Mouse (Mus musculus): ENCODE results near the gene Rnf152. TPM values are rescaled to one million over a fixed set of nuclear protein-coding genes. Genes with fewer than 3 reads are reported as not detected.

Gene Rnf152
- polyA plus RNA-seq (2015; fragmentation: Nextera tagmentation; extraction: Ambion mirVana): 0.91 and 1.1 TPM in 2 replicates

- Histone ChIP-seq H3K9ac (replicated peaks; ENCODE audit: low read length) (peak within 1 kb of the TSS; percentile 74), H3K36me3 (ENCODE audit: insufficient read depth, low read length) (no peaks in the 10 kb centered on the region), H3K4me3 (ENCODE audit: low read length) (peak within 1 kb of the TSS; percentile 69), H3K27me3 (ENCODE audit: insufficient read depth, low read length) (no peaks in the 10 kb centered on the region), H3K9me3 (ENCODE audit: low read length) (no peaks in the 10 kb centered on the region), H3K4me1 (ENCODE audit: insufficient read depth, low read length) (0 out of 2 replicates have a peak, but pooled peaks cover 8% of the 10 kb centered on the region), H3K4me2 (replicated peaks; ENCODE audit: low read depth, low read length) (peak within 1 kb of the TSS; percentile 96), H3K27ac (ENCODE audit: low read length) (no peak within 1 kb of the TSS)
- WGBS: under 1% methylated on average over 58 of the region's 58 CpGs
- ATAC-seq (ENCODE audit: low FRiP score, low TSS enrichment): peak; percentile 91
Measured at GRCm38 (mm10) chr1:105356291-105357011, at the start of gene Rnf152. Gene Rnf152, minus strand, starts transcription at chr1:105356710.

GRCm38 (mm10) chr1:105402853-105403252 lies 46.3 kb upstream of the Rnf152 start:
- H3K36me3 ChIP-seq (ENCODE audit: insufficient read depth, low read length): no peaks in the 10 kb centered on the region
- WGBS: 82% methylated on average over 1 of the region's 1 CpGs
- no peaks in the 10 kb centered on the region for H3K27me3 ChIP-seq (ENCODE audit: insufficient read depth, low read length)
- no peak for ATAC-seq (ENCODE audit: low FRiP score, low TSS enrichment)
- H3K9me3 ChIP-seq (ENCODE audit: low read length): no peaks in the 10 kb centered on the region
- H3K27ac ChIP-seq (ENCODE audit: low read length): no peak overlapping the region
- no peak overlapping the region for H3K4me3 ChIP-seq (ENCODE audit: low read length)
- no peaks in the 10 kb centered on the region for H3K4me1 ChIP-seq (ENCODE audit: insufficient read depth, low read length)
- H3K4me2 ChIP-seq (replicated peaks; ENCODE audit: low read depth, low read length): no peak overlapping the region
- no peak overlapping the region for H3K9ac ChIP-seq (replicated peaks; ENCODE audit: low read length)

- Histone ChIP-seq H3K9ac (replicated peaks; ENCODE audit: low read length) (no peak overlapping the region), H3K4me3 (ENCODE audit: low read length) (no peak overlapping the region), H3K4me2 (replicated peaks; ENCODE audit: low read depth, low read length) (no peak overlapping the region), H3K9me3 (ENCODE audit: low read length) (no peaks in the 10 kb centered on the region), H3K4me1 (ENCODE audit: insufficient read depth, low read length) (no peaks in the 10 kb centered on the region), H3K27ac (ENCODE audit: low read length) (no peak overlapping the region), H3K27me3 (ENCODE audit: insufficient read depth, low read length) (no peaks in the 10 kb centered on the region), H3K36me3 (ENCODE audit: insufficient read depth, low read length) (no peaks in the 10 kb centered on the region)
- ATAC-seq (ENCODE audit: low FRiP score, low TSS enrichment): no peak
- 56% methylated on average over 4 of the region's 4 CpGs for WGBS
Measured at GRCm38 (mm10) chr1:105384141-105384937, 27.8 kb upstream of the Rnf152 start.

- Histone ChIP-seq H3K27me3 (ENCODE audit: insufficient read depth, low read length) (no peaks in the 10 kb centered on the region), H3K4me2 (replicated peaks; ENCODE audit: low read depth, low read length) (no peak overlapping the region), H3K4me1 (ENCODE audit: insufficient read depth, low read length) (no peaks in the 10 kb centered on the region), H3K9me3 (ENCODE audit: low read length) (no peaks in the 10 kb centered on the region), H3K4me3 (ENCODE audit: low read length) (no peak overlapping the region), H3K9ac (replicated peaks; ENCODE audit: low read length) (no peak overlapping the region), H3K27ac (ENCODE audit: low read length) (no peak overlapping the region), H3K36me3 (ENCODE audit: insufficient read depth, low read length) (no peaks in the 10 kb centered on the region)
- ATAC-seq (ENCODE audit: low FRiP score, low TSS enrichment): no peak
Measured at GRCm38 (mm10) chr1:105377546-105377945, 21.0 kb upstream of the Rnf152 start.

- Histone ChIP-seq H3K4me3 (ENCODE audit: low read length) (no peak overlapping the region), H3K4me1 (ENCODE audit: insufficient read depth, low read length) (no peaks in the 10 kb centered on the region), H3K36me3 (ENCODE audit: insufficient read depth, low read length) (no peaks in the 10 kb centered on the region), H3K9me3 (ENCODE audit: low read length) (no peaks in the 10 kb centered on the region), H3K4me2 (replicated peaks; ENCODE audit: low read depth, low read length) (no peak overlapping the region), H3K27me3 (ENCODE audit: insufficient read depth, low read length) (no peaks in the 10 kb centered on the region), H3K27ac (ENCODE audit: low read length) (no peak overlapping the region), H3K9ac (replicated peaks; ENCODE audit: low read length) (no peak overlapping the region)
- no peak for ATAC-seq (ENCODE audit: low FRiP score, low TSS enrichment)
- 84% methylated on average over 4 of the region's 4 CpGs for WGBS
Measured at GRCm38 (mm10) chr1:105374618-105375017, 18.1 kb upstream of the Rnf152 start.

- H3K4me2 ChIP-seq (replicated peaks; ENCODE audit: low read depth, low read length): no peak overlapping the region
- H3K9me3 ChIP-seq (ENCODE audit: low read length): no peaks in the 10 kb centered on the region
- no peaks in the 10 kb centered on the region for H3K36me3 ChIP-seq (ENCODE audit: insufficient read depth, low read length)
- H3K9ac ChIP-seq (replicated peaks; ENCODE audit: low read length): no peak overlapping the region
- H3K4me3 ChIP-seq (ENCODE audit: low read length): no peak overlapping the region
- H3K4me1 ChIP-seq (ENCODE audit: insufficient read depth, low read length): no peaks in the 10 kb centered on the region
- H3K27me3 ChIP-seq (ENCODE audit: insufficient read depth, low read length): no peaks in the 10 kb centered on the region
- no peak overlapping the region for H3K27ac ChIP-seq (ENCODE audit: low read length)
- ATAC-seq (ENCODE audit: low FRiP score, low TSS enrichment): no peak
Measured at GRCm38 (mm10) chr1:105362701-105363100, 6.2 kb upstream of the Rnf152 start.

GRCm38 (mm10) chr1:105358896-105359295 lies 2.4 kb upstream of the Rnf152 start:
- H3K9ac ChIP-seq (replicated peaks; ENCODE audit: low read length): no peak overlapping the region
- no peaks in the 10 kb centered on the region for H3K9me3 ChIP-seq (ENCODE audit: low read length)
- 73% methylated on average over 4 of the region's 4 CpGs for WGBS
- ATAC-seq (ENCODE audit: low FRiP score, low TSS enrichment): no peak
- no peaks in the 10 kb centered on the region for H3K36me3 ChIP-seq (ENCODE audit: insufficient read depth, low read length)
- H3K4me3 ChIP-seq (ENCODE audit: low read length): no peak overlapping the region
- H3K4me2 ChIP-seq (replicated peaks; ENCODE audit: low read depth, low read length): no peak overlapping the region
- no peaks in the 10 kb centered on the region for H3K27me3 ChIP-seq (ENCODE audit: insufficient read depth, low read length)
- H3K27ac ChIP-seq (ENCODE audit: low read length): no peak overlapping the region
- H3K4me1 ChIP-seq (ENCODE audit: insufficient read depth, low read length): 0 out of 2 replicates have a peak, but pooled peaks cover 8% of the 10 kb centered on the region

GRCm38 (mm10) chr1:105355910-105356290 lies 610 bp downstream of the Rnf152 start:
- Histone ChIP-seq H3K4me2 (replicated peaks; ENCODE audit: low read depth, low read length) (peak overlapping the region; percentile 96), H3K27ac (ENCODE audit: low read length) (no peak overlapping the region), H3K4me1 (ENCODE audit: insufficient read depth, low read length) (0 out of 2 replicates have a peak, but pooled peaks cover 8% of the 10 kb centered on the region), H3K9me3 (ENCODE audit: low read length) (no peaks in the 10 kb centered on the region), H3K9ac (replicated peaks; ENCODE audit: low read length) (peak overlapping the region; percentile 74), H3K36me3 (ENCODE audit: insufficient read depth, low read length) (no peaks in the 10 kb centered on the region), H3K4me3 (ENCODE audit: low read length) (peak overlapping the region; percentile 69), H3K27me3 (ENCODE audit: insufficient read depth, low read length) (no peaks in the 10 kb centered on the region)
- WGBS: under 1% methylated on average over 21 of the region's 23 CpGs
- peak; percentile 33 for ATAC-seq (ENCODE audit: low FRiP score, low TSS enrichment)

- H3K27me3 ChIP-seq (ENCODE audit: insufficient read depth, low read length): no peaks in the 10 kb centered on the region
- 6% methylated on average over 30 of the region's 30 CpGs for WGBS
- H3K4me2 ChIP-seq (replicated peaks; ENCODE audit: low read depth, low read length): peak overlapping the region; percentile 96
- no peak overlapping the region for H3K27ac ChIP-seq (ENCODE audit: low read length)
- H3K36me3 ChIP-seq (ENCODE audit: insufficient read depth, low read length): no peaks in the 10 kb centered on the region
- H3K9ac ChIP-seq (replicated peaks; ENCODE audit: low read length): peak overlapping the region; percentile 74
- ATAC-seq (ENCODE audit: low FRiP score, low TSS enrichment): 0 out of 2 replicates have a peak, but pooled peaks have one; percentile 25
- peak overlapping the region; percentile 69 for H3K4me3 ChIP-seq (ENCODE audit: low read length)
- H3K4me1 ChIP-seq (ENCODE audit: insufficient read depth, low read length): 0 out of 2 replicates have a peak, but pooled peaks cover 8% of the 10 kb centered on the region
- no peaks in the 10 kb centered on the region for H3K9me3 ChIP-seq (ENCODE audit: low read length)
Measured at GRCm38 (mm10) chr1:105354901-105355891, 1.3 kb downstream of the Rnf152 start.

Data from kidney, embryonic 16.5 days (tissue).